Mouse (Mus musculus): ENCODE data around the gene Snrpg. TPM values are rescaled to one million over a fixed set of nuclear protein-coding genes. Genes with fewer than 3 reads are reported as not detected.

Snrpg gene
- polyA plus RNA-seq, 1 experiment = 87.2 TPM

- no peak for DNase-seq (ENCODE audit: low spot score)
Observed at GRCm38 (mm10) chr6:86398986-86399385, 27.9 kb downstream of the Snrpg start.

- DNase-seq (ENCODE audit: low spot score) = no peak
Observed at GRCm38 (mm10) chr6:86399995-86400394, 28.9 kb downstream of the Snrpg start.

- DNase-seq (ENCODE audit: low spot score) = no peak
Observed at GRCm38 (mm10) chr6:86400972-86401371, 29.9 kb downstream of the Snrpg start.

- no peak for DNase-seq (ENCODE audit: low spot score)
Observed at GRCm38 (mm10) chr6:86402681-86403607, 31.8 kb downstream of the Snrpg start.

GRCm38 (mm10) chr6:86403728-86404099 is 32.6 kb downstream of the Snrpg start:
- peak; percentile 83 for DNase-seq (ENCODE audit: low spot score)

- peak; percentile 91 for DNase-seq (ENCODE audit: low spot score)
Observed at GRCm38 (mm10) chr6:86404100-86404861, 33.2 kb downstream of the Snrpg start, which contains the start of gene Tia1. Gene Tia1, plus strand, starts transcription at chr6:86404219.

- DNase-seq (ENCODE audit: low spot score) = no peak
Observed at GRCm38 (mm10) chr6:86404996-86405395, 33.9 kb downstream of the Snrpg start.

- no peak for DNase-seq (ENCODE audit: low spot score)
Observed at GRCm38 (mm10) chr6:86406306-86406705, 35.2 kb downstream of the Snrpg start.

- no peak for DNase-seq (ENCODE audit: low spot score)
Observed at GRCm38 (mm10) chr6:86418711-86419110, 47.6 kb downstream of the Snrpg start.

- no peak for DNase-seq (ENCODE audit: low spot score)
Observed at GRCm38 (mm10) chr6:86419239-86419638, 48.1 kb downstream of the Snrpg start.

GRCm38 (mm10) chr6:86420491-86420890 is 49.4 kb downstream of the Snrpg start:
- no peak for DNase-seq (ENCODE audit: low spot score)

GRCm38 (mm10) chr6:86426358-86426757 is 55.3 kb downstream of the Snrpg start, which contains the start of gene Gm44790:
Gene Gm44790, plus strand, starts transcription at chr6:86426658.
- DNase-seq (ENCODE audit: low spot score) = no peak

Other genes with a start within 250 kb of the Snrpg start
- 11.4 and 14.3 TPM in 2 replicates for gene Tgfa, start 176.1 kb upstream of the Snrpg start, polyA plus RNA-seq (2012; rRNA removed)
- 30.8 and 35.3 TPM in 2 replicates for gene Fam136a, start 5.7 kb upstream of the Snrpg start, polyA plus RNA-seq (2012; rRNA removed)
- gene Pcyox1, start 25.9 kb downstream of the Snrpg start, polyA plus RNA-seq (2012; rRNA removed) = 91.2 and 102 TPM in 2 replicates
- 55.8 and 74.2 TPM in 2 replicates for gene Tia1, start 32.9 kb downstream of the Snrpg start, polyA plus RNA-seq (2012; rRNA removed)
- gene Gm44790, start 55.4 kb downstream of the Snrpg start, polyA plus RNA-seq (2012; rRNA removed) = 0.28 and 1.0 TPM in 2 replicates
- 24.6 and 28.2 TPM in 2 replicates for gene C87436, start 67.1 kb downstream of the Snrpg start, polyA plus RNA-seq (2012; rRNA removed)
- 153 and 183 TPM in 2 replicates for gene Pcbp1, start 155.0 kb downstream of the Snrpg start, polyA plus RNA-seq (2012; rRNA removed)

All from urinary bladder, adult 2 months (tissue).